Mouse (Mus musculus): ENCODE measurements around the gene Lman1l.
A peak's percentile ranks its signal among the peaks of the same experiment; 100 is the strongest.

The Lman1l gene

GRCm38 (mm10) chr9:57584991-57585390, 35.6 kb downstream of the Lman1l start:
- DNase-seq (ENCODE audit: low spot score in 2 of 2): no peak

- no peak for DNase-seq (ENCODE audit: low spot score in 2 of 2)
These were observed 43.3 kb downstream of the Lman1l start for GRCm38 (mm10) chr9:57577144-57577849.

- DNase-seq (ENCODE audit: low spot score in 2 of 2): no peak
These were observed 45.0 kb downstream of the Lman1l start for GRCm38 (mm10) chr9:57575577-57575976.

- no peak for DNase-seq (ENCODE audit: low spot score in 2 of 2)
These were observed 46.2 kb downstream of the Lman1l start for GRCm38 (mm10) chr9:57574397-57574796.

GRCm38 (mm10) chr9:57568500-57568899, 52.1 kb downstream of the Lman1l start:
- no peak for DNase-seq (ENCODE audit: low spot score in 2 of 2)

- DNase-seq (ENCODE audit: low spot score in 2 of 2): no peak
These were observed 53.7 kb downstream of the Lman1l start for GRCm38 (mm10) chr9:57566846-57567245.

- DNase-seq (ENCODE audit: low spot score in 2 of 2): no peak
These were observed 54.8 kb downstream of the Lman1l start for GRCm38 (mm10) chr9:57565741-57566221.

- DNase-seq (ENCODE audit: low spot score in 2 of 2): no peak
These were observed 56.0 kb downstream of the Lman1l start for GRCm38 (mm10) chr9:57564609-57565008.

- no peak for DNase-seq (ENCODE audit: low spot score in 2 of 2)
These were observed 57.6 kb downstream of the Lman1l start for GRCm38 (mm10) chr9:57562896-57563372.

- peak in 1 of 2 experiments; percentile 54 for DNase-seq (ENCODE audit: low spot score in 2 of 2)
These were observed 58.9 kb downstream of the Lman1l start for GRCm38 (mm10) chr9:57561711-57562099.

- peak; percentile 93 to 94 for DNase-seq (ENCODE audit: low spot score in 2 of 2)
These were observed 59.5 kb downstream of the Lman1l start, which contains the start of gene Scamp2 for GRCm38 (mm10) chr9:57560861-57561710. Scamp2 (plus strand) TSS chr9:57560943.

- no peak for DNase-seq (ENCODE audit: low spot score in 2 of 2)
These were observed 60.3 kb downstream of the Lman1l start for GRCm38 (mm10) chr9:57560263-57560662.

GRCm38 (mm10) chr9:57559568-57559967, 61.0 kb downstream of the Lman1l start:
- DNase-seq (ENCODE audit: low spot score in 2 of 2): no peak

- DNase-seq (ENCODE audit: low spot score in 2 of 2): no peak
These were observed 61.9 kb downstream of the Lman1l start for GRCm38 (mm10) chr9:57558625-57559024.

GRCm38 (mm10) chr9:57557215-57557614, 63.4 kb downstream of the Lman1l start:
- DNase-seq (ENCODE audit: low spot score in 2 of 2): no peak
